In the genomic region with DNA sequence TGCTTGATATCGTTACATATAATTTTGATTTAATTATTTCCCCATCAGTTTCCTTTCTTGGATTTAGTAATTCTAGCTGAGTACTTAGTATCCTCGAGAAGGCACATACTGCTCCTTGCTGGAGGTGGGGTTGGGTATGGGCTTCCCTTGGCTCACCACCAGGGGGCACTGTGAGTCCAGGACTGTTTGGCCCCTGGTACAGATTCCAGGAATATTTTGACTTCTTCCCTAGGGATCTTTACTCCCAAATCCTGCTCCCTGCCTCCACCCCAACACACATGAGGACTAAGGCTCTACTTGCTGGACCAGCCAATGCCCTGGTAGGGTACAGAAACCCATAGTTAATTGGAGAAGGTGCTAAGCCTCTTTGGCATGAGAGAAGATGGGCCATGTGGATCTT, we compare ENCODE assay signal across 8 mouse cellular contexts. TPM values are rescaled to one million over a fixed set of nuclear protein-coding genes. Genes with fewer than 3 reads are reported as not detected.
DNase-seq lines count a peak whose midpoint lies in the region; ATAC-seq and TF ChIP-seq lines count a peak whose summit lies in the region.

No protein-coding gene starts in this region.

- no peak for TF ChIP-seq EP300 in stomach, postnatal 0 days (optimal IDR thresholded peaks at IDR 0.05)

- TF ChIP-seq CTCF in stomach, postnatal 0 days (IDR thresholded peaks at IDR 0.05; ENCODE audit: low read depth), result peak; percentile 87

- no peak overlapping the region for H3K9ac ChIP-seq in kidney, embryonic 15.5 days
- no peak overlapping the region for H3K9ac ChIP-seq in limb, embryonic 11.5 days (ENCODE audit: low read length)
- no peak overlapping the region for H3K9ac ChIP-seq in stomach, postnatal 0 days (ENCODE audit: low read length)

- H3K4me1 ChIP-seq in kidney, embryonic 15.5 days, result peaks cover 4% of the 10 kb centered on the region
- no peaks in the 10 kb centered on the region for H3K4me1 ChIP-seq in limb, embryonic 11.5 days (ENCODE audit: control insufficient read depth, insufficient read depth, low read length)
- H3K4me1 ChIP-seq in stomach, postnatal 0 days (replicated peaks; ENCODE audit: control insufficient read depth, insufficient read depth), result no peaks in the 10 kb centered on the region

- no peak overlapping the region for H3K4me3 ChIP-seq in kidney, embryonic 15.5 days (replicated peaks)
- no peak overlapping the region for H3K4me3 ChIP-seq in limb, embryonic 11.5 days (ENCODE audit: low read depth, low read length)
- H3K4me3 ChIP-seq in stomach, postnatal 0 days (ENCODE audit: low read depth, low read length), result no peak overlapping the region

- no peak overlapping the region for H3K4me2 ChIP-seq in kidney, embryonic 15.5 days
- H3K4me2 ChIP-seq in limb, embryonic 11.5 days (ENCODE audit: low read depth, severe bottlenecking), result no peak overlapping the region
- H3K4me2 ChIP-seq in stomach, postnatal 0 days (replicated peaks; ENCODE audit: low read depth), result no peak overlapping the region

- H3K27me3 ChIP-seq in kidney, embryonic 15.5 days, result no peaks in the 10 kb centered on the region
- no peaks in the 10 kb centered on the region for H3K27me3 ChIP-seq in limb, embryonic 11.5 days (ENCODE audit: control insufficient read depth, insufficient read depth, low read length)
- H3K27me3 ChIP-seq in stomach, postnatal 0 days (ENCODE audit: control insufficient read depth, insufficient read depth, low read length), result no peaks in the 10 kb centered on the region

- 13% methylated on average over 2 of the region's 2 CpGs for WGBS in kidney, embryonic 15.5 days
- WGBS in limb, embryonic 11.5 days, result 9% methylated on average over 2 of the region's 2 CpGs
- WGBS in stomach, postnatal 0 days, result 13% methylated on average over 2 of the region's 2 CpGs

- no peaks in the 10 kb centered on the region for H3K36me3 ChIP-seq in kidney, embryonic 15.5 days
- H3K36me3 ChIP-seq in limb, embryonic 11.5 days (ENCODE audit: control insufficient read depth, insufficient read depth, low read length), result no peaks in the 10 kb centered on the region
- H3K36me3 ChIP-seq in stomach, postnatal 0 days (ENCODE audit: control insufficient read depth, insufficient read depth, low read length), result no peaks in the 10 kb centered on the region

- peak; percentile 90 for DNase-seq in 3T3-L1 (ENCODE audit: low read depth, low spot score)
- DNase-seq in adrenal gland, adult 18-20 months (ENCODE audit: low spot score in 2 of 2), result peak; percentile 76 to 79
- DNase-seq in embryo, embryonic 10.5 days (ENCODE audit: low spot score), result peak; percentile 83
- DNase-seq in gastrocnemius, postnatal 36 days, result peak; percentile 58 to 59
- DNase-seq in limb, embryonic 11.5 days (ENCODE audit: low spot score), result peak; percentile 85
- DNase-seq in neural tube, embryonic 10.5 days (ENCODE audit: extremely low spot score, low spot score), result peak; percentile 77
- peak; percentile 70 for DNase-seq in stomach, postnatal 0 days (ENCODE audit: low spot score)

- intact Hi-C loops in gastrocnemius, postnatal 36 days (cut with DNase I), result no loop called here

- peak; percentile 79; the same call in 1 of the 2 replicates for ATAC-seq in kidney, embryonic 15.5 days (replicated peaks; ENCODE audit: low FRiP score)
- ATAC-seq in limb, embryonic 11.5 days (ENCODE audit: insufficient number of reproducible peaks, low FRiP score, low TSS enrichment, low read depth), result peak; percentile 57; the same call in 1 of the 2 replicates
- no peak for ATAC-seq in stomach, postnatal 0 days (ENCODE audit: low FRiP score, low TSS enrichment)

- no peak overlapping the region for H3K27ac ChIP-seq in kidney, embryonic 15.5 days
- H3K27ac ChIP-seq in limb, embryonic 11.5 days (replicated peaks; ENCODE audit: low read depth, low read length), result no peak overlapping the region
- H3K27ac ChIP-seq in stomach, postnatal 0 days (replicated peaks), result no peak overlapping the region

- no peaks in the 10 kb centered on the region for H3K9me3 ChIP-seq in kidney, embryonic 15.5 days (replicated peaks)
- H3K9me3 ChIP-seq in limb, embryonic 11.5 days (ENCODE audit: control insufficient read depth, low read length), result no peaks in the 10 kb centered on the region
- no peaks in the 10 kb centered on the region for H3K9me3 ChIP-seq in stomach, postnatal 0 days (ENCODE audit: control insufficient read depth, low read length)

RNA-seq across cellular contexts. Expression of a gene that starts 36.0 kb away (rescaled TPM):
- 10 to 100 TPM; 65.2 to 69.5 TPM for total RNA-seq in adrenal gland, adult 18-20 months (2021)
- 10 to 100 TPM; 52.3 to 52.7 TPM for total RNA-seq in gastrocnemius, postnatal 36 days (2021)
- 74.3 and 79.1 TPM in 2 replicates for polyA plus RNA-seq in kidney, embryonic 15.5 days (2015; fragmentation: Nextera tagmentation; extraction: Ambion mirVana)
- polyA plus RNA-seq in limb, embryonic 11.5 days (2014; fragmentation: Nextera tagmentation; extraction: Ambion mirVana), result 78.4 and 83.4 TPM in 2 replicates
- polyA plus RNA-seq in stomach, postnatal 0 days (2015; fragmentation: Nextera tagmentation; extraction: Ambion mirVana), result 54.7 TPM in 2 replicates
